Mouse (Mus musculus) heart, adult 18-20 months (tissue): ENCODE measurements around the gene Pigq. TPM values are rescaled to one million over a fixed set of nuclear protein-coding genes. Genes with fewer than 3 reads are reported as not detected.

Source experiments
- DNase-seq, 2 experiments: peaks; one replicate each; pipeline ENCODE4 v3.0.0; 2021 to 2022; ENCODE audit warnings: mixed read lengths in 1 of 2
- long read RNA-seq, 2 experiments: library from polyadenylated mRNA; stranded (forward); transcript quantifications; one replicate each; pipeline ENCODE4 v2.0.0; 2021
- total RNA-seq, 2 experiments: library from RNA; stranded (reverse); gene quantifications; 2 replicates each; pipeline ENCODE4 v1.2.3; 2021

Pigq gene
- 10 to 100 TPM; 37.8 to 43.4 TPM for total RNA-seq
- long read RNA-seq, experiment 1, transcript Pigq-201 (11 exons, 3,173 nt), result major isoform, 25 of 31 reads
- long read RNA-seq, experiment 1, partial matches to known transcripts, result 1 of 31 reads
- long read RNA-seq, experiment 1, other reads (novel, unspliced or antisense), result 4 of 31 reads
- long read RNA-seq, experiment 2, transcript Pigq-201 (11 exons, 3,173 nt), result major isoform, 16 of 23 reads
- long read RNA-seq, experiment 2, partial matches to known transcripts, result 1 of 23 reads
- long read RNA-seq, experiment 2, other reads (novel, unspliced or antisense), result 6 of 23 reads

DNA sequence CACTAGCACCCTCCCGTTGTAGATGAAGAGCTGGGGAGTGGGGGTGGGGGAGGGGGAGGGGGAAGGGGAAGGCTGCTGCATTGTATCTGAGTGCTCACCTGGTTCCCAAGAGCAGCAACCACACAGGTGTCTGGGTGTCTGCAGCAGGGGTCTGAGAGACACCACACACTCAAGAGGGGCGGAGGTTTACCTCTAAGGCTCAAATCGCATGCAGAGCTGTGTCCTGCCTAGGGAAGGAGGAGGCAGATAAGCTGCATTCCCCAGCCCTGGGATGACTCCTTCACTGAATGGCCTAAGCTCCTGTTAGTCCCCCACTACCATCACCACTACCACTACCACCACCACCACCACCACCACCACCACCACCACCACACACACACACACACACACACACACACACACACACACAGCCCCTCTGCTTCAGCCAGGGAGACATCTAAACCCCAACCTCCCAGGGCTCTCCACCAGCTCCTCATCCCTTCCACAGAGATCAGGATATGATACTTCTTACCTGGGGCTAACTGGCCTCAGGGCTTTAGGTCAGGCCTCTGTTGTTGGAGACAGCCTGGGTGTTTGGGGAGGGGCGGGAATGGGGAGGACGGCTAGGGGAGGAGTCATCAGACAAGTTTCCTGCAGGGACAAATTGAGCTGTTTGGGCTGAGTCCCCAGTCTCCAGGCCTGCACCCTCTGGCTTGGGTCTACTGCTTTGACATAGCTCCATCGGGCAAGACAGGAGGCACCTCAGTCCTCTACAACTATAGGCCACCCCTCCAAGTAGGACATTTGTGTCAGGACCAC lies at the start of gene Pigq, which contains the start of gene Nhlrc4:
TSS of gene Pigq (minus strand) at position 571 of the 798 bp plus-strand sequence.
TSS of gene Nhlrc4 (minus strand) at position 596 of the 798 bp plus-strand sequence.
- DNase-seq, result no peak

GRCm38 (mm10) chr17:25993489-25993888 lies 48.8 kb upstream of the Pigq start:
- DNase-seq, result no peak

DNA sequence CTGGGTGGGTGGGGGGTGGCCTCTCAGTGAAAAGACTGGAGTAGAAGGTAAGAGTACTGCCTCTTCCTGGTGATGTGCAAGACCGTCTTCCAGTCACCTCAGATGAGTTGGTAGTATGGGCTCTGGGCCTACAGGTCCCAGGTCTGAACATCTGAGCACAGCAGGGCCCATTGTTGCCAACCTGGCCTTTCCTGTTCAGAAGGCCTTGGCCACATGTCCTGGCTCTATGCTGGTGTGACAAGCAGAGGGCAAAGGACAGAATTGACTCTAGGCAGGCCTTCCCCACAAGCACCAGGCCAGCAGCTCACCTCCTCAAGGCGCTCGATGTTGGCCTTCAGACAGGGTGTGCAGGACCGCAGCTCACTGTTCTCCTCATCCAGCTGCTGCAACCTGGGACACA lies 47.5 kb upstream of the Pigq start:
- no peak for DNase-seq

- DNase-seq, result no peak
Observed at GRCm38 (mm10) chr17:25990331-25990730, 45.6 kb upstream of the Pigq start.

- peak; percentile 93 to 97 for DNase-seq
Observed at GRCm38 (mm10) chr17:25985306-25986294, 40.9 kb upstream of the Pigq start, which contains the start of gene Capn15. Gene Capn15, minus strand, starts transcription at chr17:25985796.

DNA sequence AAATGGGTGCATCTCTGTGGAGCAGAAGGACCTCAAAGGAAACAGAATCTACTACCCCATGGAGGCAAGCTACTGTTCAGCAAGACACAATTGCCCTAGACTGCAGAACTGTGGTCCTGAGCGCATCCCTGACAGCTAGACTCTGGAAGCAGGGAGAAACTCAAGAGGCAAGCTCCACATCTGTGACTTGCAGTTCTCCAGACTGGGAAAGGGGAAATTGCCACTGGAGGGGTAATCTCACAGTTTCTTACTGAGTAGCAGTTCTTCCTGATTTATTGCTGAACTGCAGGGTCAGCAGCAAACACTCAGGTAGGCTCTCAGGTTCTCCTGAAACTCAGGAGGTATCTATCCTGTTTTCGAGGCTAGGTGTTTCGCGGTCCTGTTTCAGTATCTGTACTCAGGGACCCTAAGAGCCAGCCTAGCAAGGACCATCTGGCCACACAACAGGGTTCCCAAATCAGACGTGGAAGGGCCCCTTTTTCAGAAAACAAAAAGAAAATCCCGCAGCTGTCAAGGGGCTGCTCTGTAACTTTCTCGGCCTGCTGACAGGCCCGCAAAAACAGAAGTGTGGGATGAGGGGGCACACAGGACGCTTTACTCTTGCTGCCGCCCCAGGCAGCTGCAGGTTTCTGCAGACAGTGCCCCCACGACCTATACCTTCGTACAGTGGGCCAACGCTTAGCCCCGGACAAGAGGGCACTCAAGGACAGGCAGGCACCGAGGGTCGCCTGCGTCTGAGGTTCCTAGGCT lies 40.0 kb upstream of the Pigq start:
- DNase-seq, result no peak

GRCm38 (mm10) chr17:25984066-25984465 lies 39.3 kb upstream of the Pigq start:
- DNase-seq, result no peak

DNA sequence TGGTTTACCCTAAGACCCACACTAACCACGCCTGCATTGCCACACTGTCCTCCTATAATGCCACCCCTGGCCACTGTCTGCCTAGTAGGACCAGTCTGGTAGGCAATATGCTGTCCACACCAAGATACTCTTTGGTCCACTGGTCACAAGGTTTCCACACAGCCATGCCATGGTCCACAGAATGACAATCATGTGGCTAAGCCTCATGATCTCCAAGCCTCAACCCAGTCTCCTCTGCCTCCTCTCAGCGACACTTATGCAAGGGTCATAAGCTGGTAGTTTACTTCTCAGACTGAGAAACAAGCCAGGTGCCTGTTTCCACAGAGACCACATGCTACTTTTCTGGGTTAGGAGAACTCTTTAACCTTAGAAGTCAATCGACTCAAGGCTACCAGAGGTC lies 38.2 kb upstream of the Pigq start:
- no peak for DNase-seq

DNA sequence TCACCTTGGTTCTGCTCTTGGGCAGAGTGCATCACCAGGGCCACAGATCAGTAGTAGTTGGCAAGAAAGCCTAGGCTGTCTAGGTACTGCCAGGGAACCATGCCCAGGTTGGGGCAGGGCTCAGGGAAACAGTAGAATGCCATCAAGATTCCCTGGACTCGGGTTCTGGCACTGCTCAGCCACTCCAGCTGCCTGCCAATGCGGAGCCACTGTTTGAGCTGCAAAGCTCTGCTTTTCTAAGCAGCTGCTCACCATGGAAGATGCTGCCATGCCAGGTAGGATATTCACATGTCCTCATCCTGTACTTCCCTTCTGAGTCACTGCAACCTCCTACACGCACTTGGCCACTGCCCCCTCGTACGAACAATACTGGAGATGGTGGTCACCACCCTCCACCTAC lies 36.1 kb upstream of the Pigq start:
- peak; percentile 66 to 74 for DNase-seq

DNA sequence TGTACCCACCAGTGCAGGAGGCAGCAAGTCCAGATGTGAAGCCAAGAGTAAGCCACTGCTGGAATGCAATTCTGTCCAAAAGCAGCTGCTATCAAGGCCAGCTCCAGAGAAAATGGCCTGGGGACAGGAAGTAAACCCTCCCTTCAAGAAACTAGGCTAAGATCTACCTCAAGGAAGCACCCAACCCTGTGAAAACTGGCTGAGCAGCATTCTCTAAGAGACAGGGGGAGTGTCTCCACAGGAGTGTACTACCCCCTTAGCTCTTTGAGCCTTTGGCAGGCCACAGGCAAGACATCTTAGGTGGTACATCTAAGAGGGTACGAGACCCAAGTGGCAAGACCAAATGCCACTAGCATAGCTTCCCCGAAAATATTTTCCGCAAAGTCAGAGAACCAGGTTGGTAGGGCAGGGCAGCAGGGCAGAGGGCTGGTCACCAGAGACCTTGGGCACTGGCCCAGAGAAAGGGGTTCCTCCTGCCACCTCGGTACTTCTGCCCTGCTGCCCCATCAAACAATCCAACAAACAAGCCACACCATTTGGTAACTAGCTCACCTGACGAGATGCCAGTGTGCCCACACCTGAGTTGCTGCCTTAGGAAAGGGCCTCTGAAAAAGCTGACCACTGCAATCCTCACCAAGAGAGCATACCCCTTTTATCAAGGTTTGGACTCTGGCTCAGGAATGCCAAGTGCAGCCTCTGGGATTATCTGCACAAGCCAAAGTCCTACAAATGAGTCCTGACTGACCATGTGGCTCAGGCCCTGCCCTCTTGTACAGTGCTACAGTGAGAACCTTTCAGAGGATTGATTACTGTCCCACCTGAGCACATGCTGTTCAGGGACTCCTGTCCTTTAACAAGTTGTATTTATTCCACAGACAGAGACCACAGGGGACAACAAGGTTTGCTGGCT lies 35.3 kb upstream of the Pigq start:
- DNase-seq, result no peak

GRCm38 (mm10) chr17:25970954-25971707 lies 26.4 kb upstream of the Pigq start:
- DNase-seq, result no peak

- DNase-seq, result no peak
Observed at GRCm38 (mm10) chr17:25970448-25970847, 25.7 kb upstream of the Pigq start.

- no peak for DNase-seq
Observed at GRCm38 (mm10) chr17:25968176-25968575, 23.4 kb upstream of the Pigq start.

GRCm38 (mm10) chr17:25967652-25968051 lies 22.9 kb upstream of the Pigq start:
- peak; percentile 46 to 47 for DNase-seq

DNA sequence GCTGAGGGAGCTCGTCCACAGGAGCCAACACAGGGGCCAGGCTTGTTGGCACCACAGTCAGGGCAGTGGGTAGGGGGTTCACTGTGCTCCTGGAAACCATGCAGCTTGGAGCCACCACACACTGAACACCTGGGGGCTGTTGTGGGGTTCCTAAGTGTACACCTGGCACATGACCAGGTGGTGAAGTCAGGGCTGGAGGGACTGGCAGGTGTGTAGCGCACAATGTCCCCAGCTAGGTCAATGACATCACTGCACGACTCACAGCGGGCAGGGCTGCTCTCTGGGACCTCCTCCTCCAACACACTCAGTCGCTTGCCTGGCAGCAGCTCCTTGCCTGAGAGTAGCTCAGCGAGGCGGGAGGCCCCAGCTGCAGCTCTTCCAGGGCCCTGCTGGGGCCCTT lies 19.5 kb upstream of the Pigq start:
- DNase-seq, result no peak

- no peak for DNase-seq
Observed at GRCm38 (mm10) chr17:25962413-25962905, 17.7 kb upstream of the Pigq start.

- no peak for DNase-seq
Observed at GRCm38 (mm10) chr17:25961566-25961965, 16.8 kb upstream of the Pigq start.

DNA sequence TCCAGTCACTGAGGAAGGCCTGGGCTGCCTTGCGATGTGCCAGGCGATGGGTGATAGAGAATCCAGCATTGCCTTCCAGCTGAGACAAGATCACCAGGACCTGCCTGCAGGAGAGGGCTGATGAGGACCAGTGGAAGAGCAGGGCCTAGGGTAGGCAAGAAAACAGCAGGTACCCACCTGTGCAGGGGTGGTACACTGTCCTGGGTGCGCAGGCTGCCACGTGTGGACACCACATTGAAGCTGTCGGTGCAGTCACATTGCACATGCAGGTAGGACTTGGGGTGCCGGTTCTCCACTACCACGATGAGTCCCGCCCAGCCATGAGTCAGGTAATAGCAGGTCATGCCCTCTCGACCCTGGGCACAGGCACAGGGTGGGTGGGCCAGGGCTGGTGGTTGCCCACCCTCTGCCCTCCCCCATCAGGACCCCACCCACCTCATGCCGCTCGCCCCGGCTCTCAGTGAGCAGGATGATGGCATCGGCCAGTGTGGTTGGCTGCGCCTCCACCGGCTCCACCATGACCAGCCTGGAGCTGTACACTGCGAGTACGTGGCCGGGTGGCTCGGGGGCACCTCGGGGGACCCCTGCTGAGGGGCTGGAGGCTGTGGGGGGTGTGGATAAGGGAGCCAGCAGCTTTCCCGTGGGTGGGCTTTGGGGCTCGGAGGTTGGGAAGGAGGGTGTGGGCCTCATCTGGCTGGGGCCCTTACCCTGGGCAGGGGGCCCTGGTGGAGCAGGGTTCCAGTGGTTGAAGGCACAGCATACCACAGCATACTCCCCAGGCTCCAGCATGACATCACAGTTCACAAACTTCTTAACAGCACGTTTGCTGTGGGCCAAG lies 15.1 kb upstream of the Pigq start:
- DNase-seq, result no peak
